Mouse (Mus musculus) cortical plate, adult 2 months (tissue): ENCODE results near the gene Gprc5c.

Experiments
- CTCF ChIP-seq: fragments of 200-500 bp; IDR thresholded peaks from 2 replicates; pipeline ENCODE4 v1.5.1; 2011; ENCODE audit warnings: mild to moderate bottlenecking, control low read depth, low read length; ENCODE audit not compliant: insufficient read depth; ENCODE audit errors: extremely low read depth
- POLR2A ChIP-seq: fragments of 200-500 bp; IDR thresholded peaks from 2 replicates; pipeline ENCODE4 v1.6.1; 2011; ENCODE audit warnings: mild to moderate bottlenecking, low read length, control low read depth; ENCODE audit not compliant: insufficient read depth; ENCODE audit errors: extremely low read depth

GRCm38 (mm10) chr11:114908086-114908485 is 57.1 kb downstream of the Gprc5c start:
- TF ChIP-seq CTCF (no peak), POLR2A (no peak)
